Mouse (Mus musculus) gastrocnemius, postnatal 25 days (tissue): Measurements from ENCODE around the gene Tmed6. TPM values are rescaled to one million over a fixed set of nuclear protein-coding genes. Genes with fewer than 3 reads are reported as not detected.

Experiments
- microRNA-seq, 2 experiments: library from miRNA; unstranded; fragments of <30 nt; microRNA quantifications; one replicate each; pipeline ENCODE4 v1.2.0; 2021; ENCODE audit warnings: borderline replicate concordance in 2 of 2
- total RNA-seq, 2 experiments: library from RNA; stranded (reverse); gene quantifications; 1 replicate in 1 of 2; 2 replicates in 1 of 2; pipeline ENCODE4 v1.2.3; 2021

The Tmed6 gene
- total RNA-seq, 2 experiments from 2014 or later: not detected

Small RNA genes lying within 50 kb of the gene (microRNA-seq; reads per million reads assigned to microRNA genes)
- 0.79 to 3.7 reads per million in 2 experiments for gene Mir7075

Other genes starting within 250 kb of the Tmed6 start
- 1 to 10 TPM in 1 of 2 experiments, under 1 TPM in 1; 0.74 to 1.3 TPM for gene Has3, start 195.4 kb downstream of the Tmed6 start, total RNA-seq
- gene Utp4, start 172.0 kb downstream of the Tmed6 start, total RNA-seq: 10 to 100 TPM; 18.0 to 20.0 TPM
- 1 to 10 TPM; 6.1 to 6.9 TPM for gene Sntb2, start 129.9 kb downstream of the Tmed6 start, total RNA-seq
- gene Vps4a, start 34.4 kb downstream of the Tmed6 start, total RNA-seq: 10 to 100 TPM; 53.1 to 56.2 TPM
- 10 to 100 TPM; 35.7 to 39.8 TPM for gene Pdf, start 17.0 kb downstream of the Tmed6 start, total RNA-seq
- 10 to 100 TPM; 15.8 to 17.6 TPM for gene Cog8, start 9.0 kb downstream of the Tmed6 start, total RNA-seq
- gene Nip7, start 8.8 kb downstream of the Tmed6 start, total RNA-seq: 10 to 100 TPM; 14.7 to 18.5 TPM
- 10 to 100 TPM; 10.2 to 10.9 TPM for gene Terf2, start 30.9 kb upstream of the Tmed6 start, total RNA-seq
- 10 to 100 TPM; 26.7 to 29.0 TPM for gene Cyb5b, start 85.0 kb upstream of the Tmed6 start, total RNA-seq
- 10 to 100 TPM; 14.4 to 16.9 TPM for gene Nfat5, start 227.8 kb upstream of the Tmed6 start, total RNA-seq